Mouse (Mus musculus) stomach, postnatal 0 days (tissue): Measurements from ENCODE around the gene Ehmt1. TPM values are rescaled to one million over a fixed set of nuclear protein-coding genes. Genes with fewer than 3 reads are reported as not detected.

ENCODE experiments used
- ATAC-seq: fragments of 200-750 bp; cut with Nextera tagmentation; 2 replicates; pipeline ENCODE4 v1.8.0; 2017; ENCODE audit not compliant: low FRiP score, low TSS enrichment
- DNase-seq: peaks from one replicate; pipeline ENCODE4 v3.0.0-alpha.2; 2016; ENCODE audit warnings: low spot score
- H3K27ac ChIP-seq: fragments of 300-500 bp; sonication (generic); replicated peaks from 2 replicates; pipeline ENCODE4 v1.5.1; 2014; ENCODE audit warnings: mild to moderate bottlenecking, control low read depth
- H3K27me3 ChIP-seq: fragments of 300-500 bp; sonication (generic); 2 replicates; pipeline ENCODE4 v1.6.1; 2014; ENCODE audit warnings: low read length; ENCODE audit not compliant: control insufficient read depth, insufficient read depth
- H3K36me3 ChIP-seq: fragments of 300-500 bp; sonication (generic); 2 replicates; pipeline ENCODE4 v1.6.1; 2014; ENCODE audit warnings: low read length, mixed read lengths; ENCODE audit not compliant: control insufficient read depth, insufficient read depth
- H3K4me1 ChIP-seq: fragments of 300-500 bp; sonication (generic); replicated peaks from 2 replicates; pipeline ENCODE4 v1.6.1; 2014; ENCODE audit warnings: antibody characterized with exemption; ENCODE audit not compliant: control insufficient read depth, insufficient read depth
- H3K4me2 ChIP-seq: fragments of 300-500 bp; sonication (generic); replicated peaks from 2 replicates; pipeline ENCODE4 v1.6.1; 2014; ENCODE audit warnings: low read depth, mild to moderate bottlenecking, control low read depth, moderate library complexity
- H3K4me3 ChIP-seq: fragments of 300-500 bp; sonication (generic); 2 replicates; pipeline ENCODE4 v1.5.1; 2014; ENCODE audit warnings: low read depth, low read length, control low read depth
- H3K9ac ChIP-seq: fragments of 300-500 bp; sonication (generic); 2 replicates; pipeline ENCODE4 v1.6.1; 2014; ENCODE audit warnings: mild to moderate bottlenecking, low read length, control low read depth, mixed read lengths
- H3K9me3 ChIP-seq: fragments of 300-500 bp; sonication (generic); 2 replicates; pipeline ENCODE4 v1.6.1; 2016; ENCODE audit warnings: low read length; ENCODE audit not compliant: control insufficient read depth
- CTCF ChIP-seq: IDR thresholded peaks from 2 replicates; pipeline ENCODE4 v1.5.1; 2016; ENCODE audit warnings: antibody characterized with exemption, low read depth, mild to moderate bottlenecking, moderate library complexity
- EP300 ChIP-seq: optimal IDR thresholded peaks from 2 replicates; pipeline ENCODE3; 2016; ENCODE audit warnings: antibody characterized with exemption
- WGBS: fragments of 180-500 bp; shearing (Covaris S2); extraction: QIAGEN DNeasy Blood & Tissue Kit; methylation state at CpG from one replicate; pipeline ENCODE4 v1.1.7; 2014; 5-methylcytosine and 5-hydroxymethylcytosine counted together
- polyA plus RNA-seq: library from polyadenylated mRNA; unstranded; fragments of >200 nt; fragmentation: Nextera tagmentation; extraction: Ambion mirVana; gene quantifications from 2 replicates; pipeline ENCODE4 v1.2.1, GENCODE M21; 2015

Gene Ehmt1
- polyA plus RNA-seq, 1 experiment from 2014 or later = 27.5 TPM

DNA sequence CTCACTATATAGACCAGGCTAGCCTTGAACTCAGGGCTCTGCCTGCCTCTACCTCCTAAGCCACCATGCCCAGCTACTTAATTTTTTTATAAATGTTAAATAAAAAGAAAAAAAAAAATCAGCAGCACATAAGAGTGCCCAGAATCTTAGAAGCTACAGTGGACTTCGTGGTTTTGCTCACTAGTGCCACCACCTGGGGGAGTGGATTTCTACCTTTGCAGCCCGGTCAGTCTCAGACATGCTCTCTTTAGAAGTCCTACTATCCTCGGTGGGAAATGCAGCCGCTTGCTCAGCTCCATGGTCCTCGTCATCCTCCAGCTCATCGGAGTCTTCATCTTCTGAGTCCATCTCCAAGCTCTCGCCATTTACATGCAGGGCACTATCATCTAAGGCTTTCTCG is 56.4 kb downstream of the Ehmt1 start:
- Histone ChIP-seq H3K4me3 (no peak overlapping the region), H3K9me3 (no peaks in the 10 kb centered on the region), H3K27me3 (no peaks in the 10 kb centered on the region), H3K27ac (no peak overlapping the region), H3K4me1 (no peaks in the 10 kb centered on the region), H3K36me3 (peaks cover 12% of the 10 kb centered on the region), H3K9ac (no peak overlapping the region), H3K4me2 (no peak overlapping the region)
- 88% methylated on average over 8 of the region's 8 CpGs for WGBS
- no peak for ATAC-seq
- peak; percentile 51 for DNase-seq
- TF ChIP-seq EP300 (no peak), CTCF (peak; percentile 59)

DNA sequence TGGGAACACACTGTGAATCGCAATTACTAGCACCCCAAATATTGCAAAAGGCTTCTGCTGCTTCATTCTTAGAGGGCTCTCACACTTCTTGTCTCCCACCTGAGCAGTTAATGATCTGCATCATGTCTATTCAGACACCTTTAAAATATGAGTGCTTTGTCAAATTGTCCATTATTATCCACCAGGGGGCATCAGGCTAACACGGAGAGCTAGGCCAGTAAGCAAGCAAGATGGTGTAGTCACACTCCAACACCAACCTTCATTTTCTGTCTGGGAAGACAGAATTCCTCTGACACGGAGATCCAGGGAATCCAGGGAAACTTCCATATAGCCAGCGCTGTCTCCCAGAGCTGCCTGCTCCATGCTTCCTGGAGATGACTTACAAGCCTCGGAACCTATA is 67.0 kb downstream of the Ehmt1 start:
- Histone ChIP-seq H3K27ac (no peak overlapping the region), H3K4me1 (no peaks in the 10 kb centered on the region), H3K9ac (no peak overlapping the region), H3K4me2 (no peak overlapping the region), H3K36me3 (peaks cover 10% of the 10 kb centered on the region), H3K9me3 (no peaks in the 10 kb centered on the region), H3K4me3 (no peak overlapping the region), H3K27me3 (no peaks in the 10 kb centered on the region)
- DNase-seq (no peak), ATAC-seq (no peak)
- WGBS = 71% methylated on average over 5 of the region's 5 CpGs
- TF ChIP-seq CTCF = peak; percentile 80
- TF ChIP-seq EP300 = no peak

DNA sequence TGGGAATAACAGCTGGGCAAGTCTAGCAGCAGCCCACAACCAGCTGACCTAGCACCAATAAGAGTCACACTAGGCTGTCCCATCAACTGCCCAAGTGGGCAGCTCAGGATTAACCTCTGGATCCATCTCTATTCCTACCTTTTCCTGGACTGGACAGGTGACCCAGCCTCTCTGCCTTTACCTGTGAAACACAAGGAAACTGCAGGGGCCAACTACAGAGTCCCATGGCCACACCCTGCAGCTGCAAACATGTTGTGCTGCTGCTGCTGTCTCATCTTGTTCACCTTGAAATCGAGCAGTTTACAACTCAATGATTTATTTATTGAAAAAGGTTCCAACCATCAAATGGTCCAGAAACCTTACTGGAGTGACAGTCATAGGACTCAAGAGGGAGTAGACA is 72.9 kb downstream of the Ehmt1 start:
- Histone ChIP-seq H3K27ac (no peak overlapping the region), H3K4me1 (no peaks in the 10 kb centered on the region), H3K9ac (no peak overlapping the region), H3K27me3 (no peaks in the 10 kb centered on the region), H3K4me3 (no peak overlapping the region), H3K4me2 (no peak overlapping the region), H3K9me3 (no peaks in the 10 kb centered on the region), H3K36me3 (0 out of 2 replicates have a peak, but pooled peaks cover 13% of the 10 kb centered on the region)
- TF ChIP-seq EP300 (no peak), CTCF (no peak)
- 54% methylated on average over 1 of the region's 1 CpGs for WGBS
- DNase-seq (no peak), ATAC-seq (peak; percentile 63; the same call in 1 of the 2 replicates)

DNA sequence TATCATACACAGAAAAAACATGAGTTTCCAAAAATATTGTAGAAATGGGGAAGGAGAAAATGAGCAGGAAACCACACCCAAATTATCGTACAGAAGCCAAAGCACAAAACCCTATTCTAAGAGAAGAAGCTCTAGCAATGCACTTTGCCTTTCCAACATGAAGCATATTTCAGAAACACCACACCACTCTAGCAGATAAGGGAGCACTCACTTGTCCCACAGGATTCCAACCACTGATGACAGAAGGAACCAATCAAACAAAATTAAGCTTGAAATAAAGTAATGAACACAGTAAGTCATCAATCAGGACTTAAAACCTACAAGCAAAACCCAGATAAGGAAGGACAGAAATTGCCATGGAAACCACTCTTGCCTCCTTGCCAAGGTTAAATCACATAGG is 74.2 kb downstream of the Ehmt1 start:
- 69% methylated on average over 1 of the region's 1 CpGs for WGBS
- Histone ChIP-seq H3K4me3 (no peak overlapping the region), H3K27me3 (no peaks in the 10 kb centered on the region), H3K9ac (no peak overlapping the region), H3K4me2 (no peak overlapping the region), H3K9me3 (no peaks in the 10 kb centered on the region), H3K27ac (no peak overlapping the region), H3K36me3 (peaks cover 14% of the 10 kb centered on the region), H3K4me1 (no peaks in the 10 kb centered on the region)
- TF ChIP-seq CTCF = no peak
- TF ChIP-seq EP300 = no peak
- no peak for ATAC-seq
- no peak for DNase-seq

DNA sequence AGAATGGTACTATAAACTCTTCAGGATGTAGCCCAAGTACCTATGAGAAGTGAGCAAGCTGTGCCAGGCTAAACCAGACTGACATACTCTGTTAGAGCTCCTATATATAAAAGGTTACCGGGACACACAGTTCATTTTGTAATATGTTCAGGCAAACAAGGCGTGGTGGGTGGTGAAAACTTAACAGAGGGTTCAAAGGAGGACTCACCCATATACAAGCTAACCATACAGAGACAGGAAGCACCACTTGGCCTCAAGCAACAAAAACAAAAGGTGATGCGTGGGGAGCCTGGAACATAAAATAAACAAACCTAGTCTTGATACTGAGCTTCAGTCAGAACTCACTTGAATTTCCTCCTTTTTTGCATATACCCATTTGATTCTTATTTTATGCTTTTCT is 88.8 kb downstream of the Ehmt1 start:
- ATAC-seq = no peak
- Histone ChIP-seq H3K27me3 (no peaks in the 10 kb centered on the region), H3K27ac (no peak overlapping the region), H3K9me3 (no peaks in the 10 kb centered on the region), H3K4me1 (no peaks in the 10 kb centered on the region), H3K9ac (no peak overlapping the region), H3K4me2 (no peak overlapping the region), H3K36me3 (peaks cover 6% of the 10 kb centered on the region; the same call in 1 of the 2 replicates), H3K4me3 (no peak overlapping the region)
- DNase-seq = no peak
- WGBS = 60% methylated on average over 3 of the region's 3 CpGs
- TF ChIP-seq CTCF (no peak), EP300 (no peak)

DNA sequence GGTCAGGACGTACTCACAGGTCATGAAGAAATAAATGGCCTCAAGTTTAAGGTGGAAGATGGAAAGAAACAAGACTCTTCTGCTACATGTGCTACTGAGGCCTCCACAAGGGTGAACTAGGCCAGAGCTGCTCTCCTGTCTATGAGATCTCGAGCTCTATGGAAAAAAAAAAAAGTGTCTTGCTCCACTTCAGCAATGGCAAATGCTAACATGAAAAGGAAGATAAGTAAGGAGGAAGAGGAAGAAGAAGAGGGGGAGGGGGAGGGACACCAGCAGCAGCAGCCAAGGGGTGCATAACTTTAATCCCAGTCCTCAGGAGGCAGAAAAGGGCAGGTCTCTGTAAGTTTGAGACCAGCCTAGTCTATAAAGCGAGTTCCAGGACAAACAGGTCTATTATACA is 109.7 kb downstream of the Ehmt1 start:
- Histone ChIP-seq H3K4me3 (no peak overlapping the region), H3K4me1 (no peaks in the 10 kb centered on the region), H3K27ac (no peak overlapping the region), H3K36me3 (peaks cover 22% of the 10 kb centered on the region), H3K9me3 (no peaks in the 10 kb centered on the region), H3K4me2 (no peak overlapping the region), H3K9ac (no peak overlapping the region), H3K27me3 (no peaks in the 10 kb centered on the region)
- DNase-seq (no peak), ATAC-seq (no peak)
- no peak for TF ChIP-seq CTCF
- WGBS = 72% methylated on average over 3 of the region's 3 CpGs
